Mouse (Mus musculus) kidney, embryonic 16.5 days (tissue): ENCODE measurements around the gene Vps25. TPM values are rescaled to one million over a fixed set of nuclear protein-coding genes. Genes with fewer than 3 reads are reported as not detected.

Source experiments
- ATAC-seq: fragments of 200-750 bp; cut with Nextera tagmentation; 2 replicates; pipeline ENCODE4 v1.8.0; 2017; ENCODE audit warnings: moderate TSS enrichment; ENCODE audit not compliant: low FRiP score, low TSS enrichment
- H3K27ac ChIP-seq: fragments of 300-500 bp; sonication (generic); 2 replicates; pipeline ENCODE4 v1.5.1; 2014; ENCODE audit warnings: low read length
- H3K27me3 ChIP-seq: fragments of 300-500 bp; sonication (generic); 2 replicates; pipeline ENCODE4 v1.6.1; 2014; ENCODE audit warnings: low read length, control low read depth, mixed read lengths; ENCODE audit not compliant: insufficient read depth
- H3K36me3 ChIP-seq: fragments of 300-500 bp; sonication (generic); 2 replicates; pipeline ENCODE4 v1.6.1; 2014; ENCODE audit warnings: low read length, control low read depth, mixed read lengths; ENCODE audit not compliant: insufficient read depth
- H3K4me1 ChIP-seq: fragments of 300-500 bp; sonication (generic); 2 replicates; pipeline ENCODE4 v1.6.1; 2014; ENCODE audit warnings: low read length, control low read depth, mixed read lengths; ENCODE audit not compliant: insufficient read depth
- H3K4me2 ChIP-seq: fragments of 300-500 bp; sonication (generic); replicated peaks from 2 replicates; pipeline ENCODE4 v1.6.1; 2014; ENCODE audit warnings: low read depth, low read length
- H3K4me3 ChIP-seq: fragments of 300-500 bp; sonication (generic); 2 replicates; pipeline ENCODE4 v1.5.1; 2014; ENCODE audit warnings: mild to moderate bottlenecking, low read length
- H3K9ac ChIP-seq: fragments of 300-500 bp; sonication (generic); replicated peaks from 2 replicates; pipeline ENCODE4 v1.6.1; 2014; ENCODE audit warnings: low read length
- H3K9me3 ChIP-seq: fragments of 300-500 bp; sonication (generic); 2 replicates; pipeline ENCODE4 v1.6.1; 2016; ENCODE audit warnings: low read length, control low read depth
- WGBS: fragments of 180-500 bp; shearing (Covaris S2); extraction: QIAGEN DNeasy Blood & Tissue Kit; methylation state at CpG from one replicate; pipeline ENCODE4 v1.1.7; 2014; 5-methylcytosine and 5-hydroxymethylcytosine counted together
- polyA plus RNA-seq: library from polyadenylated mRNA; unstranded; fragments of >200 nt; fragmentation: Nextera tagmentation; extraction: Ambion mirVana; gene quantifications from 2 replicates; pipeline ENCODE4 v1.2.1, GENCODE M21; 2015

The Vps25 gene
- polyA plus RNA-seq, 1 experiment from 2014 or later: 154 TPM

- WGBS: 50% methylated on average over 6 of the region's 6 CpGs
- Histone ChIP-seq H3K9me3 (no peaks in the 10 kb centered on the region), H3K4me1 (peaks cover 52% of the 10 kb centered on the region), H3K36me3 (peaks cover 3% of the 10 kb centered on the region; the same call in 1 of the 2 replicates), H3K9ac (no peak overlapping the region), H3K4me2 (peak overlapping the region; percentile 59; the same call in 1 of the 2 replicates), H3K27me3 (peaks cover 20% of the 10 kb centered on the region), H3K27ac (no peak overlapping the region), H3K4me3 (no peak overlapping the region)
- no peak for ATAC-seq
Observed at GRCm38 (mm10) chr11:101265906-101266305, 12.4 kb downstream of the Vps25 start.

GRCm38 (mm10) chr11:101269577-101270116 is 16.1 kb downstream of the Vps25 start:
- no peak overlapping the region for H3K4me3 ChIP-seq
- H3K27me3 ChIP-seq: peaks cover 8% of the 10 kb centered on the region; the same call in 1 of the 2 replicates
- H3K9ac ChIP-seq: no peak overlapping the region
- H3K36me3 ChIP-seq: peaks cover 3% of the 10 kb centered on the region; the same call in 1 of the 2 replicates
- H3K4me1 ChIP-seq: peaks cover 20% of the 10 kb centered on the region
- WGBS: 17% methylated on average over 10 of the region's 10 CpGs
- no peaks in the 10 kb centered on the region for H3K9me3 ChIP-seq
- ATAC-seq: 0 out of 2 replicates have a peak, but pooled peaks have one; percentile 43
- no peak overlapping the region for H3K27ac ChIP-seq
- H3K4me2 ChIP-seq: no peak overlapping the region

GRCm38 (mm10) chr11:101272446-101272845 is 18.9 kb downstream of the Vps25 start:
- no peaks in the 10 kb centered on the region for H3K9me3 ChIP-seq
- H3K27ac ChIP-seq: no peak overlapping the region
- WGBS: 84% methylated on average over 3 of the region's 3 CpGs
- H3K4me3 ChIP-seq: no peak overlapping the region
- peaks cover 24% of the 10 kb centered on the region for H3K4me1 ChIP-seq
- H3K9ac ChIP-seq: no peak overlapping the region
- no peak overlapping the region for H3K4me2 ChIP-seq
- H3K27me3 ChIP-seq: no peaks in the 10 kb centered on the region
- H3K36me3 ChIP-seq: peaks cover 7% of the 10 kb centered on the region
- ATAC-seq: no peak

GRCm38 (mm10) chr11:101275309-101275708 is 21.8 kb downstream of the Vps25 start:
- H3K27ac ChIP-seq: no peak overlapping the region
- H3K9ac ChIP-seq: no peak overlapping the region
- H3K27me3 ChIP-seq: no peaks in the 10 kb centered on the region
- no peak for ATAC-seq
- peaks cover 7% of the 10 kb centered on the region for H3K36me3 ChIP-seq
- WGBS: 75% methylated on average over 4 of the region's 4 CpGs
- no peak overlapping the region for H3K4me2 ChIP-seq
- no peaks in the 10 kb centered on the region for H3K9me3 ChIP-seq
- peaks cover 36% of the 10 kb centered on the region for H3K4me1 ChIP-seq
- H3K4me3 ChIP-seq: no peak overlapping the region

GRCm38 (mm10) chr11:101276319-101277070 is 23.0 kb downstream of the Vps25 start:
- ATAC-seq: no peak
- 0 out of 2 replicates have a peak overlapping the region, but pooled peaks have one; percentile 4 for H3K4me3 ChIP-seq

GRCm38 (mm10) chr11:101277381-101278222 is 24.1 kb downstream of the Vps25 start:
- peak overlapping the region; percentile 63 for H3K4me3 ChIP-seq
- no peaks in the 10 kb centered on the region for H3K9me3 ChIP-seq
- H3K27me3 ChIP-seq: no peaks in the 10 kb centered on the region
- peak overlapping the region; percentile 70 for H3K9ac ChIP-seq
- 32% methylated on average over 12 of the region's 12 CpGs for WGBS
- peak overlapping the region; percentile 81 for H3K4me2 ChIP-seq
- peaks cover 7% of the 10 kb centered on the region for H3K36me3 ChIP-seq
- peaks cover 40% of the 10 kb centered on the region for H3K4me1 ChIP-seq
- peak; percentile 55 for ATAC-seq
- peak overlapping the region; percentile 85 for H3K27ac ChIP-seq

More at GRCm38 (mm10) chr11:101276319-101277070, 23.0 kb downstream of the Vps25 start:
- H3K4me2 ChIP-seq: peak overlapping the region; percentile 81
- peak overlapping the region; percentile 29; the same call in 1 of the 2 replicates for H3K9ac ChIP-seq
- no peaks in the 10 kb centered on the region for H3K27me3 ChIP-seq
- peak overlapping the region; percentile 85 for H3K27ac ChIP-seq
- H3K4me1 ChIP-seq: peaks cover 40% of the 10 kb centered on the region
- 35% methylated on average over 27 of the region's 27 CpGs for WGBS
- no peaks in the 10 kb centered on the region for H3K9me3 ChIP-seq
- H3K36me3 ChIP-seq: peaks cover 7% of the 10 kb centered on the region

GRCm38 (mm10) chr11:101278223-101279192 is 25.0 kb downstream of the Vps25 start, which contains the start of the genes Cntd1 and Coa3:
Gene Cntd1 (plus strand): TSS chr11:101279012.
Gene Coa3 (minus strand): TSS chr11:101279114.
- Histone ChIP-seq H3K4me2 (peak within 1 kb of the TSS; percentile 81), H3K27me3 (no peaks in the 10 kb centered on the region), H3K4me3 (peak within 1 kb of the TSS; percentile 63), H3K4me1 (peaks cover 48% of the 10 kb centered on the region), H3K9ac (peak within 1 kb of the TSS; percentile 70), H3K27ac (peak within 1 kb of the TSS; percentile 85), H3K9me3 (no peaks in the 10 kb centered on the region), H3K36me3 (peaks cover 7% of the 10 kb centered on the region)
- ATAC-seq: peak; percentile 93
- 6% methylated on average over 45 of the region's 45 CpGs for WGBS

GRCm38 (mm10) chr11:101279193-101279569 is 25.7 kb downstream of the Vps25 start:
- no peak for ATAC-seq
- H3K4me3 ChIP-seq: peak overlapping the region; percentile 63
- H3K9ac ChIP-seq: peak overlapping the region; percentile 4; the same call in 1 of the 2 replicates
- peaks cover 53% of the 10 kb centered on the region for H3K4me1 ChIP-seq
- H3K4me2 ChIP-seq: peak overlapping the region; percentile 49
- H3K36me3 ChIP-seq: peaks cover 7% of the 10 kb centered on the region
- WGBS: 48% methylated on average over 14 of the region's 14 CpGs
- H3K27me3 ChIP-seq: no peaks in the 10 kb centered on the region
- no peaks in the 10 kb centered on the region for H3K9me3 ChIP-seq
- H3K27ac ChIP-seq: no peak overlapping the region
